Mouse (Mus musculus) E14TG2a.4 (cell line): Measurements from ENCODE around the gene Tstd1.

Experiments used
- H3K27me3 ChIP-seq: 2 replicates; pipeline ENCODE4 v1.6.1; 2014; ENCODE audit warnings: low read length, control low read depth; ENCODE audit not compliant: insufficient read depth
- H3K36me3 ChIP-seq: 2 replicates; pipeline ENCODE4 v1.6.1; 2014; ENCODE audit warnings: low read length, control low read depth; ENCODE audit not compliant: insufficient read depth
- H3K4me1 ChIP-seq: replicated peaks from 2 replicates; pipeline ENCODE4 v1.6.1; 2014; ENCODE audit warnings: low read depth, low read length, control low read depth
- H3K4me3 ChIP-seq: replicated peaks from 2 replicates; pipeline ENCODE4 v1.5.1; 2014; ENCODE audit warnings: mild to moderate bottlenecking, low read length
- H3K9me3 ChIP-seq: 2 replicates; pipeline ENCODE4 v1.6.1; 2014; ENCODE audit warnings: low read length, control low read depth
- CTCF ChIP-seq: conservative IDR thresholded peaks from 2 replicates; pipeline ENCODE4 v1.5.1; 2014; ENCODE audit warnings: low read length
- NANOG ChIP-seq: IDR thresholded peaks from 2 replicates; pipeline ENCODE4 v1.6.1; 2014; ENCODE audit warnings: borderline replicate concordance, low read length, mixed read lengths
- POU5F1 ChIP-seq: IDR thresholded peaks from 2 replicates; pipeline ENCODE4 v1.6.1; 2014; ENCODE audit warnings: low read length, borderline replicate concordance

Tstd1 gene

DNA sequence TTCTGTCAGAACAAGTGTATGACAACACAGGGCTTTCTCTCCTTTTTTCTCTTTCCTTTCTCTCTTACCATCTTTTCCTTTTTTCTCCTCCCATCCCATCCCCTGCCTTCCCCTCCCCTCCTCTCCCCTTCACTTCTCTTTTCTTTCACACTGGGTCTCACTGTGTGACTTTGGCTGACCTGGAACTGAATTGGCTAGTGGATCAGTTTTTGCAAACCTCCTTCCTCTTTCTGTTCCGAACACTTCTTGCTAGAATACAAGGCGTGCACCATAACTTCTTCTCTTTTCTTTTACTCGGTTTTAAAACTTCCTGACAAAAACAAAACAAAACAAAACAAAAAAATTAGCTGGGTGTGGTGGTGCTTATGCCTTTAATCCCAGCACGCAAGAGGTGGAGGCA, 47.9 kb downstream of the Tstd1 start:
- Histone ChIP-seq H3K36me3 (peaks cover 28% of the 10 kb centered on the region), H3K4me3 (no peak overlapping the region), H3K27me3 (no peaks in the 10 kb centered on the region), H3K4me1 (peaks cover 52% of the 10 kb centered on the region), H3K9me3 (no peaks in the 10 kb centered on the region)
- TF ChIP-seq POU5F1 (no peak), NANOG (no peak), CTCF (no peak)

DNA sequence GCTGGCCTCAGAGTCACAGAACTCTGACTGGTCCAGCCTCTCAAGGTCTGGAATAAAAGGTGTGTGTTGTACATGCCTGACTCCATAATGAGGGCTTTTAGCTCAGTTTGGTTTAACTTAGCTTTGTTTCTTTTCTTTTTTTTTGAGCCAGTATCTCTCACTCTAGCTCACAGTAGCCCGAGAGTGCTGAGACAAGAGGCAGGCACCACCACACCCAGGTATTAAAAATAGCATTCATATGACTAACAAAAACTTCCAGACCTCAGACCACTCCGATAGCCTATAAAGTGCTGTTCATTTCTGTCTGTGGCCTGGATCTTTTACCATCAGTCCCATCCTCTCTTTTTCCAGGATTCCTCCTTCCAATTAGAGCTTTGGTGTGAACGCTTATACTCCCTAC, 51.0 kb downstream of the Tstd1 start:
- Histone ChIP-seq H3K36me3 (no peaks in the 10 kb centered on the region), H3K9me3 (no peaks in the 10 kb centered on the region), H3K4me1 (peaks cover 62% of the 10 kb centered on the region), H3K27me3 (no peaks in the 10 kb centered on the region), H3K4me3 (no peak overlapping the region)
- TF ChIP-seq POU5F1 (no peak), NANOG (no peak), CTCF (no peak)
